Mouse (Mus musculus) thymus, postnatal 36 days (tissue): ENCODE measurements around the gene Bzw2.
A peak's percentile ranks its signal among the peaks of the same experiment; 100 is the strongest.

Experiments used
- DNase-seq, 2 experiments: peaks; one replicate each; pipeline ENCODE4 v3.0.0; 2022; ENCODE audit warnings: mixed read lengths in 2 of 2

Bzw2 gene

DNA sequence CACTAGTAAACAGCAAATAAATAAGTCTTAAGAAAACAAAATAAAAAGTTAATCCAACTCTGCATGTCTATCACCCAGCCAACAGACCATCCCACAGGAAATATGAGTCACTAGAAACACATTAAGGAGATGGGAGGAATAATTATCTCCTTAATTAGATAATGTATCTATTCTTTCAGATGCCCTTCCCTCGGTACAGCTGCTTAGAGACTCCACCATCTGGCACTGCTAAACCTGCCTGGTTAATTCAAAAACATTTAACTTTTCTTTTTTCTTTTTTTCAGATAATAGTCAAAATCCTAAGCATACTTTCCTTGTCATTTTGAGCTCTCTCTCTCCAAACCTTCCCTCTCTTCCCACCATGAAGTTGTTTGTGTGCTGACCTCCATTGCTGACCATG, 92.0 kb downstream of the Bzw2 start:
- no peak for DNase-seq

DNA sequence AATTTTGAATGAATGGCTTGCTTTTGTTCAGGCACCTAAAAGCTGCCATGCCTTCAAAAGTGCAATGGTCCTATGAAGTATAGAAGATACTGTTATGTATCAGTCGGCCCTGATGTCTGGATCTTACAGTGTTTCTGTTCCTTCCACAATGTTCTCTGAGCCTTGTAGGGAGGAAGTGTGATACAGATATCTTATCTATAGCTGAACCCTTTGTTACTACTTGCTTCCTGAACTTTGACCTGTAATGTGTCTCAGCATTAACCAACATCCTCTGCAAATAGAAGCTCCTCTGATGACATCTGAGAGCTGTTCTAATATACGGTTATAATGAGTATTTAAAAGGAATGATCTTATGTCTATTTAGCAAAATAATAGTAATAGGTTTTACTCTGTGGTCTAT, 100.2 kb downstream of the Bzw2 start:
- no peak for DNase-seq

DNA sequence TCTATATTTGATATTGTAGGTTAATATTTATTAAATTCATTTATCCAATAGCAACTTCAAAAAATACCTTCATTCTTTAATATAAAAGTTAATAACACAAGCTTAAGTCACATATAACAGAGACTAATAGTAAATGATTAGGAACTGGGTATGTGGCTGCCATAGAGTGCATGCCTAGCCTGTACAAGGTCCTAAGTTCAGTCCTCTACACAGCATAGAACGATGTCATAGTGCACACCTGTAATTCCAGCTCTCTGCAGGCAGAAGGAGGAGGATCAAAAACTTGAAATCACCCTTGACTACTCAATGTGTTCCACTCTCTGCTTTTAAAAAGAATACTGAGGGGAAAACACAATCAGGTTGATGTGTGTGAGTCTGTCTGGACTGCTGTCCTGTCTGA, 107.6 kb downstream of the Bzw2 start:
- DNase-seq = no peak

DNA sequence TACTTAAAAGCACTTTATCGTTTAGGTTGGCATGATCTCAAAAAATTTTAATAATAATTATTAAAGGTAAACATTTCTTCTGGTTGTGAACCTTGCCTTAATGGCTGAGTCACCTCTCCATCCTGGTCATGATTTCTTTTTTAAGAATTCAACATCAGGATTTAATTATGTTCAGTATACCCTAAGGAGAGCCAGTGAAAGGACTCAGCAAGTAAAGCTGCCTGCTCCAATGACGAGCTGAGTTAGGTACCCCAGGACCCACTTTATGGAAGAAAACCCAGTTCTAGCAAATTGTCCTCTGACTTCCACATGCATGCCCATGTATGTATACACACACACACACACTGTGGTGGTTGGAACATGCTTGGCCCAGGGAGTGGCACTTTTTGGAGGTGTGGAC, 110.3 kb downstream of the Bzw2 start:
- no peak for DNase-seq

DNA sequence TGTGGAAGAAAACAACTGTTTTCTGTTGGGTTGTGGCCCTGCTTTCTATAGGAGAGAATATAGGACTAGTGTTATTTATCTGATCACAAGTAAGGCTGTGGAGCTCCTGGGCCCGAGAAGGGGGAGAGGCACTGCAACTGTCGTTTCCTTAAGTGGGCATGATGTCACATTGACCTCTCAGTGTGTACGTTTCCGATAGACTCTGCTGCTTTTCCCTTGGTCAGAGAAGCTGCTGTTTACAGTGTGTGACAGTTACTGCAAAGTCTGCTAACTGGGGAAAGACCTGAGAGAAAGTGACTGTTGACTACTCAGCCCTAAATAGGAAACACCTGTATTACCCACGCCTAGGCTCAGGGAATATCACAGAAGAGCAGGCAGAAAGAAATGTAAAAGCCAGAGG, 111.7 kb downstream of the Bzw2 start:
- peak in 1 of 2 experiments; percentile 25 for DNase-seq

DNA sequence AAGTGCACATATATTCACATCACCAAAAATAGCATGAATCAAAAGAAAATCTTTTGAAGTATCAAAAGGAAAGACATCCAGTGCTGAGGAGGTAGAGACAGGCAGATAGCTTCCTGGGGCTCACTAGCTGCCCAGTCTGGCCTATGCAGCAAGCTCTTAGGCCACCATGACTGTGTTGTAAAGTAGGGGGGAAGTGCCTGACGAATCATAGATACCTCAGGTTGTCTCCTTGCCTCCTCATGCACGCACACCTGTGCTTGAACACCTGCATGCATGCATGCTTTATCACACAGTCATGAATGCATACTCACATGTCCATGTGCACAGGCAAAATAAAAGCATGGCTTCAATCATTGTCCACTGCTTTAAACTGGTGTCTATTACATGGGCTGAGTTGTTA, 113.2 kb downstream of the Bzw2 start:
- no peak for DNase-seq

DNA sequence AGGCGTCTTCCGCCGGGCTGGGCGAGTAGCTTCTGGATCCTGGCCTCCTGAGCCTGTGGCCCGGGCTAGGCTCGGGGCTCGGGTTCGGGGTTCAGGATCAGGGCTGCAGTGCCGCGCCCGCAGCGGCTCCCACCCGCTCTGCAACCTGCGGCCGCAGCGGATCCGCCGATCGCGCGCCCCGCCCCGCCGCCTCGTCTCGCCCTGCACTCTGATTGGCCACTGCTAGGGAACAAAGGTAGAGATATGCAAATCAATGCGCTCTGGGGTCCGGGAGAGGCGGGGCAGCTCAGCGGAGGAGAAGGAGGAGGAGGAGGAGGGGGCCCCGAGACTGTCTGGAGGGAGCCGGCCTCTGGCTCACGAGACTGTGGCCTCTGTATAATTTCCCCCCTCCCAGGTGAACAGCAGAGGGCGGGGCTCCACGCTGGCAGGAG, 115.5 kb downstream of the Bzw2 start, which contains the start of gene Tspan13:
Gene Tspan13 (minus strand): TSS at position 153 of the 431 bp plus-strand sequence.
- DNase-seq = peak; percentile 96 to 97
